Mouse (Mus musculus) heart, postnatal 0 days (tissue): ENCODE measurements around the gene Ecsit. TPM values are rescaled to one million over a fixed set of nuclear protein-coding genes. Genes with fewer than 3 reads are reported as not detected.

ENCODE experiments used
- ATAC-seq: fragments of 200-750 bp; cut with Nextera tagmentation; 2 replicates; pipeline ENCODE4 v1.8.0; 2017; ENCODE audit warnings: low read depth, moderate number of reproducible peaks, moderate library complexity; ENCODE audit not compliant: insufficient read depth
- DNase-seq: peaks from one replicate; pipeline ENCODE4 v3.0.0-alpha.2; 2016; ENCODE audit warnings: low spot score
- H3K27ac ChIP-seq: fragments of 300-500 bp; sonication (generic); 2 replicates; pipeline ENCODE4 v1.5.1; 2014; ENCODE audit warnings: low read depth, mild to moderate bottlenecking
- H3K27me3 ChIP-seq: fragments of 300-500 bp; sonication (generic); 2 replicates; pipeline ENCODE4 v1.6.1; 2014; ENCODE audit warnings: low read length, mixed read lengths; ENCODE audit not compliant: control insufficient read depth, insufficient read depth
- H3K36me3 ChIP-seq: fragments of 300-500 bp; sonication (generic); replicated peaks from 2 replicates; pipeline ENCODE4 v1.6.1; 2014; ENCODE audit warnings: low read length, mixed read lengths; ENCODE audit not compliant: control insufficient read depth, insufficient read depth
- H3K4me1 ChIP-seq: fragments of 300-500 bp; sonication (generic); 2 replicates; pipeline ENCODE4 v1.6.1; 2014; ENCODE audit warnings: antibody characterized with exemption; ENCODE audit not compliant: control insufficient read depth, insufficient read depth
- H3K4me2 ChIP-seq: fragments of 300-500 bp; sonication (generic); 2 replicates; pipeline ENCODE4 v1.6.1; 2014; ENCODE audit warnings: low read depth, mild to moderate bottlenecking, low read length, moderate library complexity
- H3K4me3 ChIP-seq: fragments of 300-500 bp; sonication (generic); 2 replicates; pipeline ENCODE4 v1.5.1; 2014; ENCODE audit warnings: low read depth, low read length
- H3K9ac ChIP-seq: fragments of 300-500 bp; sonication (generic); replicated peaks from 2 replicates; pipeline ENCODE4 v1.6.1; 2014; ENCODE audit warnings: low read depth, low read length, mixed read lengths
- H3K9me3 ChIP-seq: fragments of 300-500 bp; sonication (generic); replicated peaks from 2 replicates; pipeline ENCODE4 v1.6.1; 2016; ENCODE audit warnings: low read length; ENCODE audit not compliant: control insufficient read depth
- CTCF ChIP-seq: IDR thresholded peaks from 2 replicates; pipeline ENCODE4 v1.5.1; 2016; ENCODE audit warnings: antibody characterized with exemption, control low read depth, low read depth
- EP300 ChIP-seq: IDR thresholded peaks from 2 replicates; pipeline ENCODE4 v1.6.1; 2016; ENCODE audit warnings: antibody characterized with exemption, low read depth
- WGBS: fragments of 180-500 bp; shearing (Covaris S2); extraction: QIAGEN DNeasy Blood & Tissue Kit; methylation state at CpG from one replicate; pipeline ENCODE4 v1.1.7; 2014; 5-methylcytosine and 5-hydroxymethylcytosine counted together
- polyA plus RNA-seq: library from polyadenylated mRNA; unstranded; fragments of >200 nt; fragmentation: Nextera tagmentation; extraction: Ambion mirVana; gene quantifications from 2 replicates; pipeline ENCODE4 v1.2.1, GENCODE M21; 2015
- total RNA-seq: library from RNA; depleted of rRNA; stranded (reverse); fragments of >200 nt; gene quantifications from 2 replicates; pipeline ENCODE4 v1.2.3, GENCODE M21; 2014; ENCODE audit warnings: low replicate concordance

The Ecsit gene
- total and polyA plus RNA-seq, 2 experiments from 2014 or later, result 82.0 to 138 TPM

GRCm38 (mm10) chr9:22050351-22050889 is 34.8 kb downstream of the Ecsit start:
- no peak overlapping the region for H3K27ac ChIP-seq
- peaks cover 63% of the 10 kb centered on the region for H3K27me3 ChIP-seq
- no peaks in the 10 kb centered on the region for H3K36me3 ChIP-seq
- H3K4me2 ChIP-seq, result peak overlapping the region; percentile 60
- under 1% methylated on average over 37 of the region's 43 CpGs for WGBS
- H3K9me3 ChIP-seq, result no peaks in the 10 kb centered on the region
- peak overlapping the region; percentile 37 for H3K4me3 ChIP-seq
- ATAC-seq (peak; percentile 68; the same call in 1 of the 2 replicates), DNase-seq (no peak)
- H3K9ac ChIP-seq, result no peak overlapping the region
- H3K4me1 ChIP-seq, result peaks cover 11% of the 10 kb centered on the region; the same call in 1 of the 2 replicates
- no peak for TF ChIP-seq EP300
- TF ChIP-seq CTCF, result no peak

DNA sequence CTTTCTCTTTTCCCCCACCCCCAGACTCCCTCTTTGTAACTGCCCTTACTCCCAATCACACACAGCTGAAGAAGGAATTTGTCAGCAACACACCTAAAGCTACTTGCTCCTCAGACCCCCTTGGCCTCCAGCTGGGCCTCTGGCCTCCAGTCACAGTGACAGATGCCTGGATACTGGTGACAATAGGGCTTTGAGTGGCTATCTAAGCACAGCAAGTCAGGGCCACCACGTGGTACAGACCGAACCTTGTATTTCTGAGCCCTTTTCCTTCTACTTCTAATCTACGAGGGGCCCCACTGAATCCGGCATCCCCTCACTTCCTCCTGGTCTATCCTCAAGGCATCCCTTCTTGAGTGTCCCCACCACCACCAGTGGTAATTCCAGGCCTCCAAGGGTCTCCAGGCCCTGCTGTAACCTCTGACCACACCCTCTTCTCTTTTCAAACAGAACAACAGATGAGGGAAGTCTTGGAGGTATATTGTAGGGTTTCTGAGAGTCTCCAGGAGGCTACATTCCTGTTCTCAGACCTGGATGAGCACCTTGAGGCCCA is 35.4 kb downstream of the Ecsit start:
- no peak for DNase-seq
- H3K4me1 ChIP-seq, result peaks cover 10% of the 10 kb centered on the region; the same call in 1 of the 2 replicates
- no peak overlapping the region for H3K9ac ChIP-seq
- H3K36me3 ChIP-seq, result no peaks in the 10 kb centered on the region
- 35% methylated on average over 4 of the region's 4 CpGs for WGBS
- TF ChIP-seq CTCF (no peak), EP300 (no peak)
- H3K9me3 ChIP-seq, result no peaks in the 10 kb centered on the region
- peaks cover 56% of the 10 kb centered on the region for H3K27me3 ChIP-seq
- no peak for ATAC-seq
- no peak overlapping the region for H3K27ac ChIP-seq
- H3K4me3 ChIP-seq, result no peak overlapping the region
- no peak overlapping the region for H3K4me2 ChIP-seq

GRCm38 (mm10) chr9:22049315-22049714 is 35.9 kb downstream of the Ecsit start:
- Histone ChIP-seq H3K4me3 (no peak overlapping the region), H3K4me2 (no peak overlapping the region), H3K36me3 (no peaks in the 10 kb centered on the region), H3K9ac (no peak overlapping the region), H3K9me3 (no peaks in the 10 kb centered on the region), H3K27me3 (peaks cover 52% of the 10 kb centered on the region), H3K27ac (no peak overlapping the region), H3K4me1 (peaks cover 6% of the 10 kb centered on the region; the same call in 1 of the 2 replicates)
- TF ChIP-seq EP300, result no peak
- TF ChIP-seq CTCF, result no peak
- 65% methylated on average over 10 of the region's 11 CpGs for WGBS
- no peak for ATAC-seq
- no peak for DNase-seq

DNA sequence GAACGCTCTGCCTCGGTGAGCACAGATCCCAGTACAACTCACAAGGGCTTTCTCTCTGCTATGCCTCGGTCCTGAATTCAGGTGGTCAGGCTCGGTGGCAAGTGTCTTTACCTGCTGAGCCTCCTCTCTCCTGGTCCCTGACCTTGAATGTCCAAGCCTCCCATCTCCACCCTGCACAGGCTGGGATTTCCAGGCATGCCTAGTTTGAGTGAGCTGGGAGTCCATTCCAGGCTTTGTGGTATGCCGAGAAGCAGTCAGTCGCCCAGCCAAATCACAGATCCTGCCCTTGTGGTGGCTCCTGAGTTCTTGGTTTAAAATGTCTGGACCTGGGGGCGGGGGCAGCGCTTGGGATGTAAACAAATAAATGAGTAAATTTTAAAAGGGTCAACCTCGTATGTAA is 37.9 kb downstream of the Ecsit start:
- Histone ChIP-seq H3K36me3 (no peaks in the 10 kb centered on the region), H3K9me3 (no peaks in the 10 kb centered on the region), H3K9ac (no peak overlapping the region), H3K27me3 (peaks cover 33% of the 10 kb centered on the region), H3K27ac (no peak overlapping the region), H3K4me3 (no peak overlapping the region), H3K4me1 (peaks cover 6% of the 10 kb centered on the region; the same call in 1 of the 2 replicates), H3K4me2 (no peak overlapping the region)
- TF ChIP-seq EP300, result no peak
- no peak for TF ChIP-seq CTCF
- ATAC-seq (no peak), DNase-seq (no peak)
- WGBS, result 50% methylated on average over 9 of the region's 9 CpGs

- H3K4me1 ChIP-seq, result no peaks in the 10 kb centered on the region
- H3K9me3 ChIP-seq, result no peaks in the 10 kb centered on the region
- ATAC-seq, result no peak
- no peak overlapping the region for H3K27ac ChIP-seq
- H3K4me2 ChIP-seq, result no peak overlapping the region
- no peak overlapping the region for H3K9ac ChIP-seq
- H3K27me3 ChIP-seq, result no peaks in the 10 kb centered on the region
- no peak for DNase-seq
- 40% methylated on average over 2 of the region's 2 CpGs for WGBS
- TF ChIP-seq EP300 (no peak), CTCF (no peak)
- H3K36me3 ChIP-seq, result no peaks in the 10 kb centered on the region
- H3K4me3 ChIP-seq, result no peak overlapping the region
Observed at GRCm38 (mm10) chr9:22041832-22042231, 43.4 kb downstream of the Ecsit start.

- DNase-seq (no peak), ATAC-seq (no peak)
- H3K4me2 ChIP-seq, result no peak overlapping the region
- no peak overlapping the region for H3K27ac ChIP-seq
- H3K9ac ChIP-seq, result no peak overlapping the region
- H3K27me3 ChIP-seq, result no peaks in the 10 kb centered on the region
- WGBS, result 71% methylated on average over 10 of the region's 10 CpGs
- no peaks in the 10 kb centered on the region for H3K9me3 ChIP-seq
- no peaks in the 10 kb centered on the region for H3K4me1 ChIP-seq
- H3K36me3 ChIP-seq, result no peaks in the 10 kb centered on the region
- no peak for TF ChIP-seq CTCF
- no peak for TF ChIP-seq EP300
- H3K4me3 ChIP-seq, result no peak overlapping the region
Observed at GRCm38 (mm10) chr9:22037826-22038225, 47.4 kb downstream of the Ecsit start.
